Mouse (Mus musculus) small intestine, adult 2 months (tissue): ENCODE results near the gene Apba2. TPM values are rescaled to one million over a fixed set of nuclear protein-coding genes. Genes with fewer than 3 reads are reported as not detected.

Experiments
- H3K27ac ChIP-seq: fragments of 200-500 bp; 2 replicates; pipeline ENCODE4 v1.5.1; 2012; ENCODE audit warnings: low read depth, low read length, control low read depth, inconsistent platforms; ENCODE audit not compliant: insufficient read depth
- H3K27me3 ChIP-seq: fragments of 200-500 bp; 2 replicates; pipeline ENCODE4 v1.6.1; 2012; ENCODE audit warnings: mild to moderate bottlenecking, moderate library complexity, low read length, inconsistent platforms; ENCODE audit not compliant: control insufficient read depth, insufficient read depth
- H3K36me3 ChIP-seq: fragments of 200-500 bp; 2 replicates; pipeline ENCODE4 v1.6.1; 2012; ENCODE audit warnings: mild to moderate bottlenecking, low read length, control low read depth, inconsistent platforms; ENCODE audit not compliant: control insufficient read depth, insufficient read depth
- H3K4me1 ChIP-seq: fragments of 200-500 bp; 2 replicates; pipeline ENCODE4 v1.6.1; 2012; ENCODE audit warnings: low read length, inconsistent platforms, mixed read lengths; ENCODE audit not compliant: control insufficient read depth, insufficient read depth, insufficient read length
- H3K4me3 ChIP-seq: fragments of 200-500 bp; 2 replicates; pipeline ENCODE4 v1.5.1; 2012; ENCODE audit warnings: low read depth, mild to moderate bottlenecking, control low read depth, inconsistent platforms, low read length, moderate library complexity
- CTCF ChIP-seq: fragments of 200-500 bp; IDR thresholded peaks from 2 replicates; pipeline ENCODE4 v1.5.1; 2012; ENCODE audit warnings: low read depth, mild to moderate bottlenecking, control low read depth, inconsistent platforms, low read length, moderate library complexity, mixed read lengths; ENCODE audit not compliant: insufficient replicate concordance, insufficient read length; ENCODE audit errors: extremely low read depth
- POLR2A ChIP-seq: fragments of 200-500 bp; IDR thresholded peaks from 2 replicates; pipeline ENCODE4 v1.6.1; 2012; ENCODE audit warnings: low read depth, mild to moderate bottlenecking, control low read depth, inconsistent platforms, low read length, moderate library complexity
- WGBS: fragments of 180-500 bp; shearing (Covaris S2); methylation state at CpG from one replicate; pipeline ENCODE4 v1.1.7; 2018; 5-methylcytosine and 5-hydroxymethylcytosine counted together
- polyA plus RNA-seq: library from polyadenylated mRNA; depleted of rRNA; stranded (reverse); fragments of >200 nt; gene quantifications from 2 replicates; pipeline ENCODE4 v1.2.3, GENCODE M21; 2012

Gene Apba2
- polyA plus RNA-seq, 1 experiment = 3.0 TPM

DNA sequence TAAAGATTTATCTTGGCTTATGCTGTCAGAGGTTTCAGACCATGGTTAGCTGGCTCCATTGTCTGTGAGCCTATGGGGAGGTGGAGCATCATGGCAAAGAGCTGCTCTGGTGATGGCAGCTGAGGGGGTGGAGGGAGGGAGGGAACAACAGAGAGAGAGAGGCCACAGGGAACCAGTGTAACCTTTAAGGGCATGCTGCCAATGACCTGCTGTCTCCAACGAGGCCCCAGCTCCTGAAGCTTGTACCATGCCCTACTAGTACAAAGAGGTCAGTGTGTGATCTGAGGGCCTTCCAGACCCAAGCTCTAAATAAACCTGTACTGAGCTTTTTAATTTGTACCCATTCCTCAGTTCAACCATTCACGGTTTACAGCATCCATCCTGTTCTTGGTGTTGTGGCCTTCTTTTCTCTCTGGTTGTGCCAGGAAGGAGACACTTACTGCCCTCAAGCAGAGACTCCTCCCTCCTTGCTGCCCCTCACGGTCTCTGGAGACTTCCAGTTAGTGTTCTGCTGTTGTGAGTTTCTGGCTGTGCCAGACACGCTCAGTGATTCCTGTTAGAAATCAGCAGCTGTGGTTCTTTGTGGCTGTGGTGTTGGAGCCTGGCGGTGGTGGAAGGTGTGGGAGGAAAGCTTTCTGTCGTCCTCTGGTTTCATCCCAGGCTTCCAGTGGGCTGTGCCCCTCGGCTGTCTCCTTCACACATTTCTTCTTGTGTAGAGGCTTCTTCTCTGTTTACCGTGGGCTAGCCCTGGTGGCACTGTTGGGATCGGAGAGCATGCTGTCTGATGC, 60.4 kb downstream of the Apba2 start:
- Histone ChIP-seq H3K4me1 (no peaks in the 10 kb centered on the region), H3K36me3 (no peaks in the 10 kb centered on the region), H3K4me3 (no peak overlapping the region), H3K27me3 (no peaks in the 10 kb centered on the region), H3K27ac (no peak overlapping the region)
- 61% methylated on average over 9 of the region's 9 CpGs for WGBS
- TF ChIP-seq CTCF (no peak), POLR2A (no peak)

DNA sequence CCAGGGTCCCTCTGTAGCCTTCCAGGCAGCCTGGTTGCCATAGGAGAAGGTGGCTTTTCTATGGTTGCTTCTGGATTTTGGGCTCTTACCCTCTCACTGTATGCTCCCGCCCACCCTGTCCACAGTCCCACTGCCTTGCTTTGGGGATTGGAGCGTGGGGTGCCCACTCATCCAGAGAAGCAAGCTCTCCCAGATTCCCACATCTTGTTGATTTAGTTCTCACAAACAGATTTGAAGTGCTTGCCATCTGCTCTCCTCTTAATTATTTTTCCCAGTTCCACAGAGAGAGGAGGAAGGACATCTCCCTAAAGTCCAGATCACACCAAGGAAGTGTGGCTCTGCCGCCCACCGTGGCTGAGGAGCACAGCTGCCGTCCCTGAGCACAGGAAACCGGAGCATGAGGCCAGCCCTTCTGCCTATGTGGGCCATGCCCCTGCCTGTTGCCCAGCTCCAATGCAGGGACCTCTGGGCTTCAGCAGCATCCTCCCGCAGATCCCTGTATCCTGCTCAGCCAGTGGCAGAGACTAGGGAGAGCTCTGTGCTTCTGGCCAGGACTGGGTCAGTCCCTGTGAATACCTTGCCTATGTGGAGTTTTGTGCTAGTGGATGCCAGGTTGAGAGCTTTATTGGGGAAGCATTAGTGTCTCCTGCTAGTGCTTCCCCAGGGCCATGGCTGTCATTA, 63.5 kb downstream of the Apba2 start:
- no peaks in the 10 kb centered on the region for H3K27me3 ChIP-seq
- H3K36me3 ChIP-seq = no peaks in the 10 kb centered on the region
- H3K4me1 ChIP-seq = no peaks in the 10 kb centered on the region
- 74% methylated on average over 7 of the region's 7 CpGs for WGBS
- H3K4me3 ChIP-seq = no peak overlapping the region
- H3K27ac ChIP-seq = no peak overlapping the region
- no peak for TF ChIP-seq CTCF
- TF ChIP-seq POLR2A = no peak

DNA sequence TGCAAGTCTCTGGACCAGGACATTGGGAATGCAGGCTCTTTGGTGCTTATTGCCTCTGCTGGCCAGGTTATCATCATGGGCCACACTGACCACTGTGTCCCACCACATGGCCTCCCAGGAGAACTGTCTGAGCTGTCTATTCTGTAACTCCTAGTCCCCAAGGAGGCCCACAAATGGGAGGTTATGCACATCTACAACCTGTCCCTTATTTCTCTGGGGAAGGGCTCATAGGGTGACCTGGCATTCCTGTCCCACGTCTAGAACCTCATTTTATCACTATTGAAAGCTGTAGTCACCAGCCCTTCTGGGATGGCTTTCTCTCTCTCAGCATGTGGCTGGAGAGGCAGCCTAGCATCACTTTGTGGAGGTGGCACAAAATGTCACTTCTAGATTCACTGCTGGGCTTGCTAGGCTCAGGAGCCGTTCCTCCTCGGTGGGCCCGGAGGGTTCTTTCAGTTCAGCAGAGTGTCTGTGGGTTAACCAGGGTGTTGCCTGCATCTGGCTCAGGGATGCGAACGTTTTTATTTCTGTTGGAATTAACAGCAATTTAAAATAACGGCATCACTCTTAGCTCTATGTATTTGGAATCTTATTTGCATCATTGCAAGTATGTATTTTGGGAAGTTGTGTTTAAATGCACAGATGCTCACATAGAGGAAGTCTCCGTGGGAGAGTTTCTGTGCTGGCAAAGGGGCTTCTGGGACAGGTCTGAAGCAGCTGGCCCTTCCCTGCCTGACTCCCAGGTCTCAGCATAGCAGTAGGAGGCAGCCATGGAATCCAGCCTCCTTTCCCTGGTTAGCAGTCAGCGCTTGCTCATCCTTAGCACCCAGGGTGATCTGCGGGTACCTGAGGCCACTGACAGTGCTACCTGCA, 65.1 kb downstream of the Apba2 start:
- no peaks in the 10 kb centered on the region for H3K36me3 ChIP-seq
- no peaks in the 10 kb centered on the region for H3K4me1 ChIP-seq
- H3K27me3 ChIP-seq = no peaks in the 10 kb centered on the region
- TF ChIP-seq CTCF = no peak
- TF ChIP-seq POLR2A = no peak
- no peak overlapping the region for H3K4me3 ChIP-seq
- H3K27ac ChIP-seq = no peak overlapping the region
- 79% methylated on average over 10 of the region's 10 CpGs for WGBS

DNA sequence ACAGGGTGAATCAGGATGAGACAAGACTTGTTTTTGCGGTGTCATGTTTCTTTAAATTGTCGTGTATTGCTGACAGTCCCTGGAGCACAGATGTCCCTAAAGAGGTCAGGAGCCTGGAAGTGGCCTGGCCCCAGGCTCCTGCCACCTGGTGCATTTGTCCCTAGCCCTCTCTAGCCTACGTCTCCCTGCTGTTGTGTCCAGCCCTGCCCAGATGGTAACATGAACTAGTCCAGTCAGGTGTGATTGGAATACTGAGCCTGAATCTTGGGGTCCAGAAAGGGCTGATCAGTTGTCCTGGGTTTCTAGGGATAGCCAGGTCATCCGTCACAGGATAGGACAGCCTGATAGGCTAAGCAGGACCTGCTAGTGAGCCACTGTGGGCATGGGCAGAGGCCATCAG, 67.2 kb downstream of the Apba2 start:
- H3K36me3 ChIP-seq = no peaks in the 10 kb centered on the region
- TF ChIP-seq CTCF = no peak
- TF ChIP-seq POLR2A = no peak
- H3K4me3 ChIP-seq = no peak overlapping the region
- no peaks in the 10 kb centered on the region for H3K27me3 ChIP-seq
- no peaks in the 10 kb centered on the region for H3K4me1 ChIP-seq
- no peak overlapping the region for H3K27ac ChIP-seq
- WGBS = 71% methylated on average over 4 of the region's 4 CpGs

GRCm38 (mm10) chr7:64569676-64570075, 68.2 kb downstream of the Apba2 start:
- Histone ChIP-seq H3K27ac (no peak overlapping the region), H3K4me3 (no peak overlapping the region), H3K27me3 (no peaks in the 10 kb centered on the region), H3K4me1 (no peaks in the 10 kb centered on the region), H3K36me3 (no peaks in the 10 kb centered on the region)
- WGBS = 33% methylated on average over 7 of the region's 7 CpGs
- TF ChIP-seq POLR2A (no peak), CTCF (no peak)

GRCm38 (mm10) chr7:64570914-64571313, 69.4 kb downstream of the Apba2 start:
- WGBS = 81% methylated on average over 4 of the region's 4 CpGs
- TF ChIP-seq CTCF = no peak
- no peak for TF ChIP-seq POLR2A
- no peak overlapping the region for H3K27ac ChIP-seq
- no peaks in the 10 kb centered on the region for H3K4me1 ChIP-seq
- no peak overlapping the region for H3K4me3 ChIP-seq
- H3K36me3 ChIP-seq = no peaks in the 10 kb centered on the region
- no peaks in the 10 kb centered on the region for H3K27me3 ChIP-seq
